Mouse (Mus musculus) midbrain, embryonic 15.5 days (tissue): ENCODE results near the gene Rpl39. TPM values are rescaled to one million over a fixed set of nuclear protein-coding genes. Genes with fewer than 3 reads are reported as not detected.
A peak's percentile ranks its signal among the peaks of the same experiment; 100 is the strongest.
"Not testable (repeated sequence)": the region's sequence is repeated elsewhere in the genome, so short reads cannot be mapped to it uniquely, and the experiment has no call there.

Experiments
- ATAC-seq: fragments of 200-750 bp; cut with Nextera tagmentation; replicated peaks from 2 replicates; pipeline ENCODE4 v1.8.0; 2017; ENCODE audit warnings: moderate TSS enrichment
- H3K27ac ChIP-seq: fragments of 300-500 bp; sonication (generic); 2 replicates; pipeline ENCODE4 v1.5.1; 2015; ENCODE audit warnings: mild to moderate bottlenecking, inconsistent platforms
- H3K27me3 ChIP-seq: fragments of 300-500 bp; sonication (generic); replicated peaks from 2 replicates; pipeline ENCODE4 v1.6.1; 2015; ENCODE audit warnings: inconsistent platforms
- H3K36me3 ChIP-seq: fragments of 300-500 bp; sonication (generic); replicated peaks from 2 replicates; pipeline ENCODE4 v1.6.1; 2015; ENCODE audit warnings: inconsistent platforms
- H3K4me1 ChIP-seq: fragments of 300-500 bp; sonication (generic); 2 replicates; pipeline ENCODE4 v1.6.1; 2015; ENCODE audit warnings: inconsistent platforms
- H3K4me2 ChIP-seq: fragments of 300-500 bp; sonication (generic); 2 replicates; pipeline ENCODE4 v1.6.1; 2015; ENCODE audit warnings: inconsistent platforms, mild to moderate bottlenecking, moderate library complexity
- H3K4me3 ChIP-seq: fragments of 300-500 bp; sonication (generic); 2 replicates; pipeline ENCODE4 v1.5.1; 2015; ENCODE audit warnings: mild to moderate bottlenecking, inconsistent platforms
- H3K9ac ChIP-seq: fragments of 300-500 bp; sonication (generic); 2 replicates; pipeline ENCODE4 v1.6.1; 2015; ENCODE audit warnings: mild to moderate bottlenecking, inconsistent platforms
- H3K9me3 ChIP-seq: fragments of 300-500 bp; sonication (generic); 2 replicates; pipeline ENCODE4 v1.6.1; 2016; ENCODE audit warnings: inconsistent platforms
- WGBS: fragments of 180-500 bp; shearing (Covaris S2); methylation state at CpG from one replicate; pipeline ENCODE4 v1.1.7; 2015; ENCODE audit warnings: mixed read lengths; 5-methylcytosine and 5-hydroxymethylcytosine counted together
- polyA plus RNA-seq: library from polyadenylated mRNA; unstranded; fragments of >200 nt; fragmentation: Nextera tagmentation; extraction: Ambion mirVana; gene quantifications from 2 replicates; pipeline ENCODE4 v1.2.1, GENCODE M21; 2015

Gene Rpl39
- polyA plus RNA-seq, 1 experiment from 2014 or later: 240 TPM

GRCm38 (mm10) chrX:37095106-37095768, 10.0 kb upstream of the Rpl39 start:
- Histone ChIP-seq H3K27ac (no peak overlapping the region), H3K27me3 (no peaks in the 10 kb centered on the region), H3K36me3 (no peaks in the 10 kb centered on the region; the same call in 1 of the 2 replicates), H3K9ac (no peak overlapping the region), H3K4me3 (no peak overlapping the region), H3K9me3 (no peaks in the 10 kb centered on the region), H3K4me2 (no peak overlapping the region), H3K4me1 (no peaks in the 10 kb centered on the region)
- 90% methylated on average over 11 of the region's 11 CpGs for WGBS
- no peak for ATAC-seq

- ATAC-seq: no peak
- Histone ChIP-seq H3K4me2 (no peak overlapping the region), H3K36me3 (no peaks in the 10 kb centered on the region; the same call in 1 of the 2 replicates), H3K27ac (no peak overlapping the region), H3K9me3 (no peaks in the 10 kb centered on the region), H3K9ac (no peak overlapping the region), H3K4me3 (no peak overlapping the region), H3K4me1 (no peaks in the 10 kb centered on the region), H3K27me3 (no peaks in the 10 kb centered on the region)
- WGBS: 96% methylated on average over 3 of the region's 3 CpGs
Measured at GRCm38 (mm10) chrX:37091457-37091856, 6.3 kb upstream of the Rpl39 start.

- Histone ChIP-seq H3K27ac (no peak overlapping the region), H3K4me3 (no peak overlapping the region), H3K9me3 (no peaks in the 10 kb centered on the region), H3K9ac (no peak overlapping the region), H3K4me2 (no peak overlapping the region), H3K4me1 (no peaks in the 10 kb centered on the region), H3K36me3 (no peaks in the 10 kb centered on the region), H3K27me3 (no peaks in the 10 kb centered on the region)
- no peak for ATAC-seq
- WGBS: 78% methylated on average over 1 of the region's 1 CpGs
Measured at GRCm38 (mm10) chrX:37088778-37089177, 3.6 kb upstream of the Rpl39 start.

GRCm38 (mm10) chrX:37085665-37086064, 463 bp upstream of the Rpl39 start:
- no peak; the same call in 1 of the 2 replicates for ATAC-seq
- Histone ChIP-seq H3K27me3 (no peaks in the 10 kb centered on the region), H3K4me3 (peak overlapping the region; percentile 53), H3K27ac (peak overlapping the region; percentile 91), H3K4me2 (peak overlapping the region; percentile 64), H3K9ac (no peak overlapping the region), H3K4me1 (peaks cover 10% of the 10 kb centered on the region), H3K9me3 (no peaks in the 10 kb centered on the region), H3K36me3 (no peaks in the 10 kb centered on the region)
- 23% methylated on average over 9 of the region's 9 CpGs for WGBS

- Histone ChIP-seq H3K9me3 (no peaks in the 10 kb centered on the region), H3K9ac (peak overlapping the region; percentile 58), H3K4me2 (peak overlapping the region; percentile 64), H3K4me3 (peak overlapping the region; percentile 53), H3K36me3 (no peaks in the 10 kb centered on the region), H3K27me3 (no peaks in the 10 kb centered on the region), H3K4me1 (peaks cover 10% of the 10 kb centered on the region), H3K27ac (peak overlapping the region; percentile 91)
- WGBS: 17% methylated on average over 19 of the region's 19 CpGs
- peak; percentile 31 for ATAC-seq
Measured at GRCm38 (mm10) chrX:37084318-37084926, 780 bp downstream of the Rpl39 start.

- WGBS: 59% methylated on average over 6 of the region's 6 CpGs
- H3K36me3 ChIP-seq: no peaks in the 10 kb centered on the region
- no peak overlapping the region for H3K4me2 ChIP-seq
- ATAC-seq: no peak
- no peaks in the 10 kb centered on the region for H3K9me3 ChIP-seq
- no peak overlapping the region for H3K4me3 ChIP-seq
- H3K27me3 ChIP-seq: no peaks in the 10 kb centered on the region
- H3K27ac ChIP-seq: no peak overlapping the region
- no peak overlapping the region for H3K9ac ChIP-seq
- H3K4me1 ChIP-seq: peaks cover 10% of the 10 kb centered on the region
Measured at GRCm38 (mm10) chrX:37081194-37081593, 4.0 kb downstream of the Rpl39 start.

GRCm38 (mm10) chrX:37080345-37080744, 4.9 kb downstream of the Rpl39 start:
- H3K4me2 ChIP-seq, H3K36me3 ChIP-seq, H3K27me3 ChIP-seq, H3K9ac ChIP-seq, H3K4me3 ChIP-seq, H3K9me3 ChIP-seq, H3K27ac ChIP-seq, ATAC-seq: not testable (repeated sequence)
- WGBS: 82% methylated on average over 4 of the region's 4 CpGs
- H3K4me1 ChIP-seq: peaks cover 10% of the 10 kb centered on the region

- Histone ChIP-seq H3K9me3 (no peaks in the 10 kb centered on the region), H3K27ac (no peak overlapping the region), H3K9ac (no peak overlapping the region), H3K4me3 (no peak overlapping the region), H3K4me1 (no peaks in the 10 kb centered on the region), H3K4me2 (no peak overlapping the region), H3K36me3 (no peaks in the 10 kb centered on the region), H3K27me3 (no peaks in the 10 kb centered on the region)
- no peak for ATAC-seq
- 79% methylated on average over 8 of the region's 8 CpGs for WGBS
Measured at GRCm38 (mm10) chrX:37076651-37077050, 8.6 kb downstream of the Rpl39 start.

GRCm38 (mm10) chrX:37074262-37074892, 10.8 kb downstream of the Rpl39 start:
- no peaks in the 10 kb centered on the region for H3K27me3 ChIP-seq
- no peaks in the 10 kb centered on the region for H3K36me3 ChIP-seq
- no peaks in the 10 kb centered on the region for H3K9me3 ChIP-seq
- H3K4me3 ChIP-seq: no peak overlapping the region
- WGBS: 45% methylated on average over 9 of the region's 9 CpGs
- no peaks in the 10 kb centered on the region for H3K4me1 ChIP-seq
- H3K27ac ChIP-seq: no peak overlapping the region
- no peak overlapping the region for H3K4me2 ChIP-seq
- peak; percentile 74; the same call in 1 of the 2 replicates for ATAC-seq
- H3K9ac ChIP-seq: no peak overlapping the region

- Histone ChIP-seq H3K9ac (no peak overlapping the region), H3K4me3 (no peak overlapping the region), H3K9me3 (no peaks in the 10 kb centered on the region), H3K27ac (no peak overlapping the region), H3K27me3 (no peaks in the 10 kb centered on the region), H3K4me1 (no peaks in the 10 kb centered on the region), H3K36me3 (no peaks in the 10 kb centered on the region), H3K4me2 (no peak overlapping the region)
- no peak for ATAC-seq
- WGBS: 88% methylated on average over 5 of the region's 5 CpGs
Measured at GRCm38 (mm10) chrX:37068766-37069165, 16.4 kb downstream of the Rpl39 start.

GRCm38 (mm10) chrX:37067299-37067698, 17.9 kb downstream of the Rpl39 start:
- Histone ChIP-seq H3K27ac (no peak overlapping the region), H3K4me3 (no peak overlapping the region), H3K9ac (no peak overlapping the region), H3K36me3 (no peaks in the 10 kb centered on the region), H3K4me1 (no peaks in the 10 kb centered on the region), H3K27me3 (no peaks in the 10 kb centered on the region), H3K4me2 (no peak overlapping the region), H3K9me3 (no peaks in the 10 kb centered on the region)
- no peak for ATAC-seq
- 86% methylated on average over 3 of the region's 3 CpGs for WGBS

- ATAC-seq: no peak
- H3K36me3 ChIP-seq: no peaks in the 10 kb centered on the region
- no peak overlapping the region for H3K27ac ChIP-seq
- WGBS: 85% methylated on average over 9 of the region's 9 CpGs
- no peak overlapping the region for H3K4me2 ChIP-seq
- no peak overlapping the region for H3K4me3 ChIP-seq
- no peak overlapping the region for H3K9ac ChIP-seq
- H3K27me3 ChIP-seq: no peaks in the 10 kb centered on the region
- no peaks in the 10 kb centered on the region for H3K4me1 ChIP-seq
- no peaks in the 10 kb centered on the region for H3K9me3 ChIP-seq
Measured at GRCm38 (mm10) chrX:37063902-37064301, 21.3 kb downstream of the Rpl39 start.
